Mouse (Mus musculus) thymus, adult 2 months (tissue): Measurements from ENCODE around the gene Rad51d.

ENCODE experiments used
- CTCF ChIP-seq: fragments of 200-500 bp; IDR thresholded peaks from 2 replicates; pipeline ENCODE4 v1.5.1; 2012; ENCODE audit warnings: mild to moderate bottlenecking, control low read depth, low read length, moderate library complexity, borderline replicate concordance; ENCODE audit not compliant: control insufficient read depth, poor library complexity, insufficient read depth; ENCODE audit errors: extremely low read depth
- POLR2A ChIP-seq: fragments of 200-500 bp; IDR thresholded peaks from 2 replicates; pipeline ENCODE4 v1.6.1; 2012; ENCODE audit warnings: mild to moderate bottlenecking, low read length, control low read depth, moderate library complexity; ENCODE audit not compliant: control insufficient read depth, poor library complexity, insufficient read depth; ENCODE audit errors: extremely low read depth

DNA sequence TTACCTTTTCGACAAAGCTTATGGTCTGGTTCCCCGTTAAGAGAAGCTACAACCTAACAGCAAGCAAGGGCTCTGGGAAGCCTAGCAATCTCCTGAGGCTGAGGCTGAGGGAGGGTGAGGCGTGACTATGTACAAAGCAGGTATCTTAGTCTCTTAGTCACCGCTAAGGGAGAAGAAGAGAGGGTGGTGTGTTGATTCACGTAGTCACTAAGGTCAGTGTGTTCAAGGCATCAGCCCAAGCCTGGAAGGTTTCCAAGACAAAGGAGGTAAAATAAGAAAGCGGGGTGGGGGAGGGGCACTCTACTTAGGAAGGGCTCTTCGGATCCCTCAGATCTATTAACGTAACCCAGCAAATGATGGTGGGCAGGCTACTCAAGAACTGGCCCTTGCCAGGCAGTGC lies 28.9 kb downstream of the Rad51d start:
- TF ChIP-seq CTCF: no peak
- TF ChIP-seq POLR2A: no peak
